17 mouse cellular contexts compared by ENCODE assay signal in genomic region chr8:127514810-127515735, GRCm38 (mm10).
DNase-seq lines count a peak whose midpoint lies in the region; ATAC-seq lines count a peak whose summit lies in the region.
"Had no signal": no experiment of that assay in that cellular context is flagged by ENCODE, and none has a peak within 500 bp of the region (broad histone marks: within the 10 kb centered on the region; RNA-seq: fewer than 3 reads in every experiment).

No protein-coding gene starts in this region.

- peak; percentile 56 for DNase-seq in gastrocnemius, adult 18-20 months (ENCODE audit: low spot score)
- DNase-seq in gastrocnemius, postnatal 4 days (ENCODE audit: low spot score in 2 of 2): no peak
- no peak for DNase-seq in heart, adult 9 months (ENCODE audit: low spot score in 2 of 2)
- peak; percentile 38 for DNase-seq in liver, embryonic 11.5 days (ENCODE audit: low spot score)
- DNase-seq in right cerebral cortex, postnatal 10 days (ENCODE audit: low spot score in 2 of 2): no peak
- DNase-seq: cerebellum, adult 11-12 months; kidney, adult 8-10 months; kidney, postnatal 4 days; left cerebral cortex, postnatal 4 days had no signal

- peak overlapping the region; percentile 52; the same call in 1 of the 2 replicates for H3K27ac ChIP-seq in heart, embryonic 16.5 days (ENCODE audit: low read length)
- peak overlapping the region; percentile 64 for H3K27ac ChIP-seq in liver, embryonic 11.5 days (ENCODE audit: low read depth, low read length)
- H3K27ac ChIP-seq: embryonic facial prominence, embryonic 15.5 days; forebrain, embryonic 12.5 days; macrophage; neural tube, embryonic 12.5 days; stomach, embryonic 15.5 days had no signal

- H3K9me3 ChIP-seq in heart, embryonic 16.5 days (replicated peaks; ENCODE audit: control insufficient read depth, low read length): no peaks in the 10 kb centered on the region
- H3K9me3 ChIP-seq in liver, embryonic 11.5 days (ENCODE audit: control insufficient read depth, low read length): no peaks in the 10 kb centered on the region
- H3K9me3 ChIP-seq: embryonic facial prominence, embryonic 15.5 days; forebrain, embryonic 12.5 days; neural tube, embryonic 12.5 days; stomach, embryonic 15.5 days had no signal

- no peaks in the 10 kb centered on the region for H3K27me3 ChIP-seq in heart, embryonic 16.5 days (ENCODE audit: control insufficient read depth, insufficient read depth, low read length)
- no peaks in the 10 kb centered on the region for H3K27me3 ChIP-seq in liver, embryonic 11.5 days (replicated peaks; ENCODE audit: control insufficient read depth, insufficient read depth, low read length)
- H3K27me3 ChIP-seq: embryonic facial prominence, embryonic 15.5 days; forebrain, embryonic 12.5 days; neural tube, embryonic 12.5 days; stomach, embryonic 15.5 days had no signal

- no peak overlapping the region for H3K4me3 ChIP-seq in heart, embryonic 16.5 days (ENCODE audit: low read length)
- no peak overlapping the region for H3K4me3 ChIP-seq in liver, embryonic 11.5 days (ENCODE audit: low read depth, low read length)
- H3K4me3 ChIP-seq: embryonic facial prominence, embryonic 15.5 days; forebrain, embryonic 12.5 days; neural tube, embryonic 12.5 days; stomach, embryonic 15.5 days had no signal

- 0 out of 2 replicates have a peak, but pooled peaks have one; percentile 15 for ATAC-seq in heart, embryonic 16.5 days (replicated peaks; ENCODE audit: extremely low read depth, insufficient read depth, low FRiP score)
- ATAC-seq in liver, embryonic 11.5 days (replicated peaks; ENCODE audit: low FRiP score): peak; percentile 56
- ATAC-seq in megakaryocyte-erythroid progenitor cell, adult 5-6 weeks (replicated peaks; ENCODE audit: low FRiP score, low TSS enrichment, poor library complexity, severe bottlenecking): peak; percentile 64
- ATAC-seq in CD4-positive, CD25-positive, alpha-beta regulatory T cell, adult 4 months: no peak

- H3K4me1 ChIP-seq in heart, embryonic 16.5 days (ENCODE audit: control insufficient read depth, insufficient read depth, low read length): peaks cover 14% of the 10 kb centered on the region
- peaks cover 48% of the 10 kb centered on the region for H3K4me1 ChIP-seq in liver, embryonic 11.5 days (replicated peaks; ENCODE audit: control insufficient read depth, insufficient read depth, low read length)

- H3K36me3 ChIP-seq in heart, embryonic 16.5 days (ENCODE audit: control insufficient read depth, insufficient read depth): no peaks in the 10 kb centered on the region
- no peaks in the 10 kb centered on the region for H3K36me3 ChIP-seq in liver, embryonic 11.5 days (ENCODE audit: control insufficient read depth, insufficient read depth, low read length)
- H3K36me3 ChIP-seq: embryonic facial prominence, embryonic 15.5 days; forebrain, embryonic 12.5 days; neural tube, embryonic 12.5 days; stomach, embryonic 15.5 days had no signal

- WGBS in heart, embryonic 16.5 days: 51% methylated on average over 7 of the region's 7 CpGs
- WGBS in liver, embryonic 11.5 days: 46% methylated on average over 7 of the region's 7 CpGs

- H3K4me2 ChIP-seq in heart, embryonic 16.5 days (ENCODE audit: low read depth, low read length): no peak overlapping the region
- peak overlapping the region; percentile 23 for H3K4me2 ChIP-seq in liver, embryonic 11.5 days
- H3K4me2 ChIP-seq: embryonic facial prominence, embryonic 15.5 days; forebrain, embryonic 12.5 days; neural tube, embryonic 12.5 days; stomach, embryonic 15.5 days had no signal

- H3K9ac ChIP-seq in heart, embryonic 16.5 days (ENCODE audit: low read length): no peak overlapping the region
- no peak overlapping the region for H3K9ac ChIP-seq in liver, embryonic 11.5 days (ENCODE audit: low read depth, low read length)
- H3K9ac ChIP-seq: embryonic facial prominence, embryonic 15.5 days; forebrain, embryonic 12.5 days; neural tube, embryonic 12.5 days; stomach, embryonic 15.5 days had no signal

Comparison
In these comparisons a context has a peak if more than half of its experiments do, and no peak if none do; other contexts are left out.
1. DNase-seq: peak in gastrocnemius, adult 18-20 months (single experiment) and liver, embryonic 11.5 days (single experiment); none in gastrocnemius, postnatal 4 days (0 of 2), heart, adult 9 months (0 of 2) and right cerebral cortex, postnatal 10 days (0 of 2).